Mouse (Mus musculus): Measurements from ENCODE around the gene Asxl1.

GRCm38 (mm10) chr2:153347183-153347781 is 1.7 kb downstream of the Asxl1 start:
- TF ChIP-seq GABPA (IDR thresholded peaks at IDR 0.05; ENCODE audit: low read depth, low read length): no peak
- TF ChIP-seq UBTF (IDR thresholded peaks at IDR 0.05; ENCODE audit: borderline replicate concordance, insufficient read depth, low read depth, low read length): no peak

Data from MEL (cell line).